Mouse (Mus musculus): ENCODE measurements around the gene Sipa1l3. TPM values are rescaled to one million over a fixed set of nuclear protein-coding genes. Genes with fewer than 3 reads are reported as not detected.

Gene Sipa1l3
- total RNA-seq, 2 experiments from 2014 or later = 122 to 125 TPM

GRCm38 (mm10) chr7:29386349-29386748 is 132.1 kb downstream of the Sipa1l3 start:
- no peak for DNase-seq (ENCODE audit: low spot score in 2 of 2)

DNA sequence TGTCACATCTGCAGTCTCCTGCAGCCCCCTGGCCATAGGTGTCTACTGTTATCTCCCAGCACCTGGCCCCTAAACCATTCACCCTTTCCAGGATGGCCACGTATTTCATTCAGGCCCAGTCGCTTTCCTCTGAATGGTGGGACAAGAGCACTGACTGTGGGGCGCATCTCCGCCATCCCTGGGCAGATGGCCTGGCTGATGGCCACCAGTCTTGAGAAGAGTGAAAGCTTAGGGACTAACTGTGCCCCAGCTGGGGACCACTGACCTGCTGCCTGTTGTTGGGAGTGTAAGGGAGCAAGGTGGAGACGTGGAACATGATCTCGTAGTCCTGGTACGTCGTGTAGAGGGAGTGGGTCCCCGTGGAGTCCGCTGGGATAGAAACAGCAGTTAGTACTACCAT is 132.7 kb downstream of the Sipa1l3 start:
- DNase-seq (ENCODE audit: low spot score in 2 of 2) = no peak

- DNase-seq (ENCODE audit: low spot score in 2 of 2) = peak; percentile 87
Observed at GRCm38 (mm10) chr7:29383255-29383654, 135.2 kb downstream of the Sipa1l3 start.

- DNase-seq (ENCODE audit: low spot score in 2 of 2) = no peak
Observed at GRCm38 (mm10) chr7:29381466-29382040, 136.9 kb downstream of the Sipa1l3 start.

GRCm38 (mm10) chr7:29374054-29374453 is 144.4 kb downstream of the Sipa1l3 start:
- DNase-seq (ENCODE audit: low spot score in 2 of 2) = no peak

DNA sequence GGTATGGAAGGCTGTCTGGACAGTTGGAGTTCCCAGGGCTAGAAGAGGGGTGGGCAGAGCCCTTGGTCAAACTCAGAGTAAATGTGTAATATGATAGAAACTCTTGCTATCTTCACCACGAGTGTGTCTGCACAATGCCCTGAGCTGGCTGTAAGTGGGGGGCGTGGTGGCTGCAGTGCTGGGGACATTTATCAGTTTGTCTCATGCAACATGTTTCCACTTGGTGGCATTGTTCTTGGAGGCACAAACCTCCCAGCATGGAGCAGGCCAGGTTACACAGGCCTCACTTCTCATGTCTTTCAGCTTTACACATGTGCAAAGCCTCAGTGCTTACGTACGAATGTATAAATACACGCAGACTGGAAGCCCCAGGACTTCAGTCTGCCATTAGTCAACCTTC is 146.3 kb downstream of the Sipa1l3 start:
- DNase-seq (ENCODE audit: low spot score in 2 of 2) = no peak

DNA sequence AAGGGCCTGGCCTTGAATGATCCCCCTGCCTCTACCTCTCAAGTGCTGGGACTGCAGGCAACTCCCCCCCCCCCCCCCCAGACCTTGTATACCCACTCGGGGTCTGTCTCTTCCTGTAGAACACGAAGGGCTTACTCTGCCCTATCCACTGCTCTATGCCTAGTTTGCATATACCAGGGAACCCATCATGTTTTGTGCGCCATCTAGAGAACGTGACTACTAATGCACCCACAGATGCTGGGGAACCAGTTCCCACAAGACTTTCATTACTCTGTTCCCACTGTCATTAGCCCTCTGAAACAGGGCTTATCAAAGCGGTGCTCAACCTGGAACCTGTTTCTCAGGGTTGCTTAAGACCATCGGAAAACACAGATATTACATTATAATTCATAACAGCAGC is 148.4 kb downstream of the Sipa1l3 start:
- no peak for DNase-seq (ENCODE audit: low spot score in 2 of 2)

DNA sequence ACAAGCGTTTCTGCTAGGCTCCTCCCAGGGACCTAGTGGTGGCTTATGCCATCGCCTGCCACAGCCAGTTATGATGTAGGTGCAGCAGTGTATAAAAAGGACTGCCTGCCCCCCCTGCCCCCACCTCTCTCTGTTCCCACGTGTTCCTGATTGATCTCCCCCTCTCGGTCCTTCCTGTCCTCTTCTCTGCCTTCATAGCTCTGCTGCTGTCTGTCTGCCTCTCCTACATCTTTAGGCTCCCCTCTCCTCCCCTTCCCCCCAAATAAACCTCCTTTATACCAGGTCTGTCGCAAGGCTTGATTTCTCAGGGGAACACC is 150.5 kb downstream of the Sipa1l3 start:
- no peak for DNase-seq (ENCODE audit: low spot score in 2 of 2)

- no peak for DNase-seq (ENCODE audit: low spot score in 2 of 2)
Observed at GRCm38 (mm10) chr7:29367166-29368003, 151.1 kb downstream of the Sipa1l3 start.

- peak; percentile 63 to 72 for DNase-seq (ENCODE audit: low spot score in 2 of 2)
Observed at GRCm38 (mm10) chr7:29364052-29364451, 154.4 kb downstream of the Sipa1l3 start.

GRCm38 (mm10) chr7:29361497-29361896 is 156.9 kb downstream of the Sipa1l3 start:
- DNase-seq (ENCODE audit: low spot score in 2 of 2) = no peak

DNA sequence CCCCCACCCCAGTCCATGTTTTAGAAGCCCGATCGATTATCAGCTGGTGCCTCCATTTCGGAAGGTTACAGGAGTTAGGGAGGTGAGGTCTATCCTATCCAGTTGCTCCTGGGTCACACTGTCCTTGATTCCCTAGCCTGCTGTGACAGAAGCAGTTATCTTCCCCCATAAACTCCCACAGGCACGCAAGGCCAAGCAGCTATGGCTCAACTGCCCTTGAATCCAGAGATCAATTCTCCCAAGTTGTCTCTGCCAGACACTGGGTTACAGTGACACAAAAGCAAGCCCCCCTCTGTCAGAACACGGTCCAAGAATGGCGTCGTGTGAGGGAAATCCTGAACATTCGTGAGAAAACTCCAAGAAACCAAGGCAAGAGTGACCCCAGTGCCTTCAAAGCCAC is 163.0 kb downstream of the Sipa1l3 start:
- no peak for DNase-seq (ENCODE audit: low spot score in 2 of 2)

- peak; percentile 72 to 74 for DNase-seq (ENCODE audit: low spot score in 2 of 2)
Observed at GRCm38 (mm10) chr7:29354161-29354560, 164.3 kb downstream of the Sipa1l3 start.

- DNase-seq (ENCODE audit: low spot score in 2 of 2) = no peak
Observed at GRCm38 (mm10) chr7:29352246-29352645, 166.2 kb downstream of the Sipa1l3 start.

- DNase-seq (ENCODE audit: low spot score in 2 of 2) = no peak
Observed at GRCm38 (mm10) chr7:29350489-29350888, 168.0 kb downstream of the Sipa1l3 start.

GRCm38 (mm10) chr7:29346212-29346611 is 172.2 kb downstream of the Sipa1l3 start:
- no peak for DNase-seq (ENCODE audit: low spot score in 2 of 2)

GRCm38 (mm10) chr7:29345534-29345933 is 172.9 kb downstream of the Sipa1l3 start:
- DNase-seq (ENCODE audit: low spot score in 2 of 2) = no peak

DNA sequence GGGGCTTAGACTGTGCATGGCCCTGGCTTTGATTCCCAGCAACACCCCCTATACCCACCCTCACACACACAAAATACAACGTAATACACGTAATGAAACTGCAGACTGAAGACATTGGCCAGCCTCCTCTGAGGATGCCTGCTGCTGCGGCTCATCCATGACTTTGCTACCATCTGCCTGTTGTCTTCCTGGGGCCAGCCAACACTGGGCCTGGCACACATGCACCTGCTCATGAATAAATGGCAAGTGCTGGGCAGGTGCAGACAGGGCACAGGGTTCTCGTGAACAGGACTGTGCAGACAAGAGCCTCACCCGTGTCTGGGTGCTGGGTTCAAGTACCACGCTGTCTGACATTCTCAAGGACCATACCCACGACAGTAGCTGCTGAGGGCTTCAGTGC is 174.7 kb downstream of the Sipa1l3 start:
- no peak for DNase-seq (ENCODE audit: low spot score in 2 of 2)

DNA sequence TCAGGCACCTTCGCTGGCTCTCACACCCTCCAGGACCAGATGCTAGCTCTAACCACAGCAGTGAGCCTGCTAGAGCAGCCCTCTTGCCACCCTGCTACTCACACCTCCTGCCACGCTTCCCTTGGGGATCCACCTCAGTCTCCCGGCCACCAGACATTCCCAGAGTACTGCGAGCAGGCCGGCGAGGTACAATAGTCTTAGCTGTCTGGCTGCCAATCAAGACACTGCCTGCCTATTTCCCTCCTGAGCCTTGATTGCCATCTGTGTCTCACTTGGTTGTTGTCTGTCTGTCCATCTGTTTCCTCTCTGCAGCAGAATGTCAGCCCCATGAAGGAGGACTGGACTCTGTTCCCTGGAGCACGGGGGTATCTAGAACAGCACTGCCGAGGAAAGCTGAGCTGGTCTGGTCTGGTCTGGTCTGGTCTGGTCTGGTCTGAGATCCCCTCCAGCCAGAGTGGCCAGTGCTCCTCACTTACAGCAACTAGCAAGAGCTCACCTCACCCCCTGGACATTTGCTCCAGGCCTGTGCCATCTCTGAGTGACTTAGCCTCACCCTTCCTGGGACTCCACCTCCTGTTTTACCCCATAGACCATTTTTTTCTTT is 175.8 kb downstream of the Sipa1l3 start:
- peak; percentile 43 to 52 for DNase-seq (ENCODE audit: low spot score in 2 of 2)

GRCm38 (mm10) chr7:29341722-29342121 is 176.7 kb downstream of the Sipa1l3 start:
- peak in 1 of 2 experiments; percentile 49 for DNase-seq (ENCODE audit: low spot score in 2 of 2)

GRCm38 (mm10) chr7:29340838-29341237 is 177.6 kb downstream of the Sipa1l3 start:
- DNase-seq (ENCODE audit: low spot score in 2 of 2) = no peak

- DNase-seq (ENCODE audit: low spot score in 2 of 2) = no peak
Observed at GRCm38 (mm10) chr7:29340247-29340646, 178.2 kb downstream of the Sipa1l3 start.

Measured in layer of hippocampus, postnatal 10 days (tissue).